Mouse (Mus musculus) gastrocnemius, postnatal 14 days (tissue): ENCODE results near the gene Zfp91. TPM values are rescaled to one million over a fixed set of nuclear protein-coding genes. Genes with fewer than 3 reads are reported as not detected.
"Not testable (repeated sequence)": the region's sequence is repeated elsewhere in the genome, so short reads cannot be mapped to it uniquely, and the experiment has no call there.

Experiments used
- DNase-seq: peaks from one replicate; pipeline ENCODE4 v3.0.0; 2021; ENCODE audit warnings: mixed read lengths
- intact Hi-C: fragments of 180-260 bp; cut with DNase I; formaldehyde crosslinking; loops from one replicate; pipeline ENCODE4 v1.15.1; 2025; ENCODE audit warnings: low total_unique reads
- total RNA-seq, 2 experiments: library from RNA; stranded (reverse); gene quantifications; 2 replicates each; pipeline ENCODE4 v1.2.3; 2021

Gene Zfp91
- total RNA-seq, 2 experiments from 2014 or later = 61.0 to 64.6 TPM

DNA sequence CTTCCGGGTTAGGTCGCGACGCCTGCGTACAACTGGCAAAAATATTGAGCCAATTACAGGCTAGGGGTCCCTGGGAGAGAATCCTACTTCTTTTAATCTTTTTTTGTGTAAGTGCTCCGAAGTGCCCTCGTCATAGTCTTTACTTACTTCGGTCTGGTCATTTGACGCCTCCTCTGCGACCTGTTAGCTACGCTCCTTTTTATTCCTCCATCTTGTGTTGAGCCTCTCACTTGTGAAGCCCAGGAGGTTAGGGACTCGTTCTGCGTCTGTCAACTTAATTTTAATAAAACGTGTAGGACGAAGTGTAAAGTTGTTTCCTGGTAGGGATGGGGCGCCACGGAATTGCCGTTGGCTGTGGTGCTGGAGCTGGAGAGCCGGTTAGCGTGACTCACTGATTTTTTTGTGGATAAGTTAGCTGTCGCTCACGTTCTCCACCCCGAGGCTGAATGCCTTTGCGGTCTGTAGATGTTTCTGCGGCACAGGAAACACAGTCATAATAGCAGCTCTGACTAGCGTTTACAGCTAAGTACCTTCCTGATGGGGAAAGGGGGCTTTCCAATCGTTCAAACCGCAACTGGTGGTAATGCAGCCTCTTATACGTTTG is 504 bp upstream of the Zfp91 start:
- intact Hi-C loops = no loop called here
- DNase-seq = peak; percentile 41

DNA sequence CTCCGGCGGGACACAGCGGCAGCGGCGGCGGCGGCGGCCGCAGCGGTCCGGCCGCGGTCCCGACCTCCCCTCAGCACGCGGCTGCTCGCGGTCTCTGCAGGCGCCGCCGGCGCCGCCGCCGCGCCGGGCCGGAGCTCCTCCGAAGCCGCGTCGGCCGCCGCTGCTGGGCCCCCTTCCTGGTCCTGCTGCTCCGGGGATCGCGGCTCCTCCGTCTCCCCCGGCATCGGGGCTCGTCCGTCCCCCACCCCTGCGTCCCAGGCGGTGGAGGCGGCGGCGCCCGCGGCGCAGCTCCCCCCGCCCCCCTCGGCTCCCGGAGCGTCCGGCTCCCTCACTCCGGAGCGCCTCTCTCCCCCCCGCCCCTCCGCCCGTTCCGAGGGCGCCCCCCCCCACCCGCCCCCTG is 816 bp downstream of the Zfp91 start:
- intact Hi-C loops = no loop called here

DNA sequence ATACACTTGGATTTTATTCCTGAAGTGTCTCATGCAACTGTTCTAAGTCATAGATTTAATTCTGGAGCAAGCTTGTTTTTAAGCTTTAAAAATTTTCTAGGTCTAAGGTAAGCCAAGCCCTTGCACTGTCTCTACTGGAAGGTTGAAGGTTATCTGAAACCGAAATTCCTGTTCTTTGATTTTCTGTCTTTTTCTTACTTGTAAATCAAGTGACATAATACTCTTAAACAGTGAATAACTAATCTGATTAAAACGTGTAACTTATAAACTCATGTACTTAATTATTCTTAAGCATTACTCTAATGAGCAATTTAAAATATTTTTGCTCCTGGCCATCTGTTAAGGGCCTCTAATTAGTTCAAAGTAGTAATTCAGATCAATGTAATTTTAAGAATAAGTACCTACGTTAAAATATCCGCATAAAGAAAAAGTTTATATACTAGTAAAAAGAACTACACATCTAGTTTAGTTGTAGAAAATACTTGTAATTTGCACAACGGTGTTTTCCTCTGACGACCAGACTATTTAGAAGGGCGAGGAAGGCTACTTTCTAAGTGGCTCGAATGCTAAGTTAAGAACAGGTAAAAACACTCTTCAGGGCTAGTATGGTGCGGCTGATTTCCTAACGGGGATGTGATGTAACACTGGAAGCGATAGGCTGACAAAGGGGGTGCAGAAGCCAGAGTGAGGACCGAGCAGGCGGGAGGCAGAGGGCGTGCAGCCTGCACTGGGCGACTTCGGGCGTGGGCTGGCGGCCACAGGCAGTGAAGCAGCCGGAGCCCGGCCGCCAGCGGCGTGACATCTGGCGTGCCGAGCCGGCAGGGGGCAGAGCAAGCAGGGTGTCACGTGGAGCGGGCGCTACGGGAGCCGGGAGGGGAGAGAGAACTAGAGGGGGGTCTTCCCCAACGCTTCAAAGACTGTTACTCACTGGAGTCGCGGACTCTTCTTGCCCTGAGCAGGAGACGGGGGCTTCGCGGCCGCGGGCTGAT is 1.6 kb downstream of the Zfp91 start:
- intact Hi-C loops = no loop called here
- peak; percentile 96 for DNase-seq

More for the DNA sequence above, 816 bp downstream of the Zfp91 start:
- DNase-seq = no peak

DNA sequence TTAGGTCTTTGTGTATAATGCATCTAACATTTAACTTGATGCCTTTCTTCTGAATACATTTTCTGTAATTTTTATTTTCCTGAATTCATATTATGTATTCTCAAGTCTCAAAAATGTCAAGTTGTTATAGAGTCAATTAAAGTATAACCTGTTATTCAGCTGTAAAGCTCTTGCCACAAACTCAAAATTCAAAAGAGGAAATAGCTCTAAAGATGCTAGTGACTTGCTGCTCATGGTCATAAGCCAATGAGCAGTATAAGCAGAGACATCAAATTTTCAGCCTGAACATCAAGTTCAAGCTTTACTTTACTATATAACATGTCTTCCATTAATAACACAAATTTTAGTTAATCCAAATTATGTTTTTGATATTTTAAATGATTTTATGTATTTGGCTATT is 3.6 kb downstream of the Zfp91 start:
- DNase-seq = no peak
- intact Hi-C loops = no loop called here

DNA sequence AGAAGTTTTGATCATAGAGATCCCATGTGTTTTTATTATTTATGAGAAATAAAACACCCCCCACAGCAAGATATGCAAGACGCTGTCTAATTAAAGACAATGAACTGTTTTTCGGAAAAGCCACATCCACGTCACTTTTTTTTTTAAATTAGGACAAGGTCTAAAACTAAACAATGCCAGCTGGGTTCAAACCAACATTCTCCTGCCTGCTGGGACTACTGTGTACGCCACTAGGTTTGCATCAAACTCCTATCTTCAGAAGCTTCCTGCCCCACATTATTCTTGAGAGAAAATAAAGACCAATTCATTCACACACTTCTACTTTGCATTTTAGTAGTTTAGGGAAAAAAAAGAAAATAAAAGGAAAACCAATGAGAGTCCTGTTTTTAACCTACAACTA is 8.2 kb downstream of the Zfp91 start:
- intact Hi-C loops = no loop called here
- DNase-seq = no peak

DNA sequence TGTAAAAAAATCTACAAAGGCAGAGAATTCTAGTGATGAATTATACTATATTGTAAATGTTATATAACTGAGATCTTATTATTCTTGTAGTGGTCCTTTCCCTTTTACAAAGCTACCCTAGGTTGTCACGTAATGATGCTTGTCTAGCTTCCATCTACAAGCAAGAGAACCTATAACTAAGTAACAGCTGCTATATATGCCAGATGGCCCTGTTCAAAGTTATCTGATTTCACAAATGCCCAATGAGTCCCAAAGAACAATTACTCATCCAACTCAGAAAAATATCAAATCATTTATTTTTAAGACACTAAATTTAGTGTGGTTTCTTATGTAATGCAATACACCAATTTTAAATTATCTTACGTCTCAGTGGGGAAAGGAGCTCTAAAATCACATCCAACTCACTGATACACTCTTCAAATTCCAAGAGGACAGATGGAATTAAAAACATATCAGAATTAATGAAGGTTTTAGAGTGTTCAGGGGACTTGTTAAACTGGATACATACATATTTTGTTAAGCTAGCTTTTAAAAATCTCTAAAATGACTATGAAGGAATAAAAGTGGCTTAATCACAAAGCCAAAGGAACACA is 9.0 kb downstream of the Zfp91 start:
- intact Hi-C loops = no loop called here
- DNase-seq = no peak

DNA sequence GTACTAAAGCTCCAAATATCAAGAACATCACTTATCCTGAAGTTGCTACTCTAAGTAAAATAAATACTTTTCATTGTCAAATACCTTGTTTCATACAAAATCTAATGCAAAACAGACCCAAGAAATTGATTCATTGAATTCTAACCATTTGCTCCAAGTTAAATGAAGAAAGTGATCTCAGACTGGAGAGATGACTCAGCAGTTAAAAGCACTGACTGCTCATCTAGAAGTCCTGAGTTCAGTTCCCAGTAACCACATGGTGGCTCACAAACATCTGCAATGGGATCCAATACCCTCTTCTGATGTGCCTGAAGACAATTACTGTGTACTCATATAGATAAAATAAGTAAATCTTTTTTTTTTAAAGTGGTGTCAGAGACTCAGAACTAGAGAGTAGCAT is 15.5 kb downstream of the Zfp91 start:
- no peak for DNase-seq
- intact Hi-C loops = no loop called here

DNA sequence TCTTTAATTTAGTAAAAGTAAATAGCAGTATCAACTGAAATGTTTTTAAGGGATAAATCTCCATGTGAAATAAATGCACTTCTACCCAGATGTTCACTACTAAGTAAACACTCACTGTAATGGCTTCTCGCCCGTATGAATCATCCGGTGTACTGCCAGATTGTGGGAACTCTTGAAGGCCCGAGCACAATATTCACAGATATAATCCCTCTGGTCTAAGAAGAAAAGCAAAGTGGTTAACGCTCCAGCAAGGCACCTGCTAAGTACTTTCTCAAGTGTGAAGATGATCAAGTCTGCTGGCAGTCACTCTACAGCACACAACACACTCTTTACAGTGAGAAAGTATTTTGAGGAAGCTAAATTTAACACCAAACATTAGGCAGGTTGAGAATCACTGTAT is 25.0 kb downstream of the Zfp91 start:
- peak; percentile 9 for DNase-seq
- intact Hi-C loops = no loop called here

DNA sequence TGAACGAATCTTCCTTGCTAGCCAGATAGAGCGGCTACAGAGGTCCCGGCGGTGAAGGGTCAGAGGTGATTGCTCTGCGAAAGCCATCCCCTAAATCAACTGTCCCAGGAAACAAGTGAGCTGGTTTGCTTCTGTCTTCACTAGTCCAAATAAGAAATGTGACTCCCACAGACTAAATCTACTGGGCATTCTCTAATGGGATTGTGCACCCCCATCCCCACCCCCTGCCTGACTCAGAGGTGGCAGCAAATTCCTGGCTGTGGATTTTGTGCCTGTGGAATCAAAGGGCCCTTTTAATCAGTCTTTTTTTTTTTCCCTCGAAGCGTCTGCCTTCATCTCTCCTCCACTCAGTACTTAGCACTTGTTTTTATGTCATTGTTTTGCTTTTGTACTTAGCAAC is 30.6 kb downstream of the Zfp91 start, which contains the start of gene Cntf:
TSS of gene Cntf (minus strand) at position 325 of the 400 bp plus-strand sequence.
- DNase-seq = no peak
- intact Hi-C loops = no loop called here

DNA sequence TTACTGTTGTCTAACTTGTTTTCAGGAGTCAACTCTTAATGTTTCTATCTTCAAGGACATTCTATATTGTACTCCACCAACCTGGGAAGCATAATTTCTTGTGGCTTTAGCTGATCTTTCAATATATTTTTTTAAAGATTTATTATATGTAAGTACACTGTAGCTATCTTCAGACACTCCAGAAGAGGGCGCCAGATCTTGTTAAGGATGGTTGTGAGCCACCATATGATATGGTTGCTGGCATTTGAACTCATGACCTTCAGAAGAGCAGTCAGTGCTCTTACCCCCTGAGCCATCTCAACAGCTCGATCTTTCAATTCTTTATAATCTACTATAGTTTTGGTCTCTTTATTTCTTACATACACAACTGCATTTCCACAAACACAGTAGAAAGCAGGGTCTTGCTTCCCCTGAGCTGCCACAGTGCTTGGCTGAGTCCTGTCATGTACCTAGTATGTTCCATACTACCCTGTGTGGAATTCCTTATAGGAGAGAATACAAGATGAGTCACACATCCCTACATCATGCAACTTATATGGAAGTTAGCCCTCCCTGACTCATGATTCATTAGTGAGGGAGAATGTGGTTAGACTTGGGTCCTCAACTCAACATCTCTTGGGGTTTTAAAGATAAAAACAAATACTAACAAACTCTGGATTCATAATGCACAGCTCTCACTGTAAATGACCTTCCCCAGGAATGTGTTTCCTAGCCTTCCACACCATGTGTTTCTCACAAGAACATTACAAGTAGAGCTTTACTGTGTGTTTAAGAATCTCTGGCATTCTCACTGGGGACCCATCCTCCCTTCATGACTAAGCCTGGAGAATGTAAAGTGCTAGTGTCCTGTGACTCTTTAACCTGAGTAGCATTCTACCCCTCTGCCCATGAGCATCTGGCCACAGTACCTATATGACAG is 33.5 kb downstream of the Zfp91 start:
- DNase-seq = no peak
- intact Hi-C loops = no loop called here

DNA sequence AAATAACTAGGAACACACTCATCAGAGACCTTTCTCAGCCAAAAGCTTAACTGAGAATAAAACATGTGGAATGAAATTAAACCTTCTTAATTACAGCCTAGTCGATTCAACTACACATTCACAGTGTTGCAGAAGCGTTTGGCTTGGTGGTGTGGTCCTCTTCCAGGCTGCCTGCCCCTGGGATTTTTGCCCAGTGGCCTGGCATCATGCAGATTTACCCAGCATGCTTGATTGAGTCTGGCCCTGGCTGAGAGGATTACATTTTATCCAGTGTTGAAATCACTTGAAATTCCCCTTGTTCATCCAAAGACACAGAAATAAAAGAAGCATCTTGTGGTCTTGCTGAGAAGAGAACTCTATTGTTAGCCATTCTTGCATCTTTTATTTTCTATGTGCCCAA is 36.3 kb downstream of the Zfp91 start:
- intact Hi-C loops = no loop called here
- DNase-seq = peak; percentile 60

DNA sequence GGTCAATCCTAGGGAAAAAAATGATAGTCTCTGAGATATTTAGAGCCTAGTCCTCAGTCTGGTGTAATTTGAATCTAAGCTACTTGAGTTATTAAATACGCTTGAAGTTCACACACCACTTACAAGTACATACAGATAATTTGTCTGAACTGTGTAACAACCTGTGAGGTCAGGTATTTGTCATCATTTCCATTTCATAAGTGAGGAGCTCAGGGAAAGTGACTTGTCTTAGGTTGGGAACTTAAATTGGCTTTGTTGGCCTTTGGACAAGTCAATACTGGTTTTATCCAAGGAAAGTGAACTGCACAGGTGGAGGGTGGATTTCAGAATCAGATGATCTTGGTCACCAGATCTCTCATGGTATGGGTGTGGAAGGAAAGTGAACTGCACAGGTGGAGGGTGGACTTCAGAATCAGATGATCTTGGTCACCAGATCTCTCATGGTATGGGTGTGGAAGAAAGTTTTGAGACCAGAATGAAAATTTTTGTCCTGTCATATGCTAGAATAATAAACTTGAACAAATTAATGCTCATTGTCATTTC is 36.9 kb downstream of the Zfp91 start:
- DNase-seq = no peak
- intact Hi-C loops = no loop called here

DNA sequence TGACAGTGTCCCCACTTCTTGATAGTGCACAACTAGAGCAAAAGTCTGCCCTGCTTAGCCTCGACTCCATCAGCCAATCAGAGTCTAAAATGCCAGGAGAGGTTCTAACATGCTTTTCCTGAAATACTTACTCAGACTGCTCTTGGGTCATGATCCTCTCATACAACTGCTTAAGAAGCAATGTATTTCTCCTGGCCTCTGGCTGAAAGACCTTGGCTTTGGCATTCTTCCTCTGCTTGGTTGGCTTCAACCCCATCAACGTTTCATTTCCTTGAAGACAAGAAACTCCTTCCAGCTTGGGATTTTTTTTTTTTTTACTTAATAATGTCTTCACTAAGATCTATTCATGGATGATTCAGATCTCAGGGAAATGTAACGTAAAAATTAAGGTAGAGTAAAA is 39.6 kb downstream of the Zfp91 start:
- DNase-seq = no peak
- intact Hi-C loops = no loop called here

DNA sequence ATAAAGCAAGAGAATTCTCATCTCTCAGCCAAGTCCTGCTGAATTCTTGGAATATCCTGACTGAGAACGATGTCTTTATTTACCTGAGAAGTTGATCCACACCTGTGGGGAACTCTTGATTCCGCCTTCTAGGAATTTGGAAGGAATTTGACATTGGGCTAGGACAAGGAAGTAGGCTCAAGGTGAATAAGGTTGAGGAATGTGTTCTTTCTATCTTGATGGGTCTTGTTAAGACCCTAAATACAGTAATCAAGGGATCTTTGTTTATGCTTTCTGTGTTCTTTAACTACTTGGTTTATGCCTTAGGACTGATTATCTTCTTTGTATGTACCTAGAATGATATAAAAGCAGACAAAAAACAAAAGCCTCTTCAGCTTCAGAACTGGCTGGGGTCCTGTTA is 64.0 kb downstream of the Zfp91 start:
- intact Hi-C loops = no loop called here
- DNase-seq = no peak

DNA sequence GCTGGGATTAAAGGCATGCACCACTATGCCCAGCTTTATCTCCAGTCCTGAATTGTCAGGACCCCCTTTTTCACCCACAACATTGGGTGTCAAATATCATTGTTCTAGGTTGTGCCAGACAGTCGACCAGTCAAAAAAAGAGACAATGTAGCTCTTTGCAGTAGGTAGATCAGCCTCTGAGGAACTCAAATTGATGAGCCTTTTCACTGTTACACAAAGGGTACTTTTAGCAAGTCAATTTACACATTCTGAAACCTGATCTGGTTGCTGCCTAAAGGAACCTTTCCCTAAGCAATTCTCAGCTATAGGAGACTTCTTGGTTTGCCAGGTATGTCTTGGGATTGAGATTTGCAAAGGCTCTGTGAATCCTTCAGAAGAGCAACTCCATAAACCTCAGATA is 64.9 kb downstream of the Zfp91 start:
- DNase-seq = no peak
- intact Hi-C loops = no loop called here

DNA sequence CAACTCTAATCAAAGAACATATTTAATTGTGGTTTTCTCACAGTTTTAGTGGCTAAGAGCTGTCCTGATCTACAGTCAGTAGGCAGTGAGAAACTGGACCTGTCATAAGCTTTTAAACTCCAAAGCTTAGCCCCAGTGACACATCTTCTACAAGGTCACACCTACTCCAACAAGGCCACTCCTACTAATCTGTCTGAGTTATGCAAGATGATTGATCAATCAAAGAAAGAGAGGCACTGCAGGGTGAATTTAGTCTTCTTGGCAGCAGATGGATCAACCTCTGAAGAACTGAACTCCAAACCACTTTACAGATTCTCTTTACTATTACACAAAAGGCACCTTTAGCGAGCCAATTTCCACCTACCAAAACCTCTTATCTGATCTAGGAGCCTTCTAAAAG is 70.1 kb downstream of the Zfp91 start:
- DNase-seq = no peak
- intact Hi-C loops = loop anchor here (5.0 to 10.0 kb wide), 2 partner anchors 79 to 96 kb away; no protein-coding TSS in a partner anchor

DNA sequence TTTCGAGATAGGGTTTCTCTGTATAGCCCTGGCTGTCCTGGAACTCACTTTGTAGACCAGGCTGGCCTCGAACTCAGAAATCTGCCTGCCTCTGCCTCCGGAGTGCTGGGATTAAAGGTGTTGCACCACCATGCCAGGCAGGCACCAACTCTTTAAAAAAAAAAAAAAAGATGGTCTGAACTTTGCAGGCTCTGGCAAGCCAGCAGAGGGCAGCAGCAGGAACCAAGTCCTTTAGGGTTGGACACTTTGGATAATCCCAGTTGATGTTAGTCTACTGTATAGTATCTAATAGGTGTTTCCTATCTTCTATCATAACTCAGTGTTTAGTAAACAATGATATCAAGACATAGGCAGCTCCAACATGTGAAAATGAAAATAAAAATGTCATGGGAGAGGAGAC is 73.6 kb downstream of the Zfp91 start:
- peak; percentile 49 for DNase-seq
- intact Hi-C loops = loop anchor here (10.0 kb wide), 1 partner anchor 82 kb away; no protein-coding TSS in a partner anchor

DNA sequence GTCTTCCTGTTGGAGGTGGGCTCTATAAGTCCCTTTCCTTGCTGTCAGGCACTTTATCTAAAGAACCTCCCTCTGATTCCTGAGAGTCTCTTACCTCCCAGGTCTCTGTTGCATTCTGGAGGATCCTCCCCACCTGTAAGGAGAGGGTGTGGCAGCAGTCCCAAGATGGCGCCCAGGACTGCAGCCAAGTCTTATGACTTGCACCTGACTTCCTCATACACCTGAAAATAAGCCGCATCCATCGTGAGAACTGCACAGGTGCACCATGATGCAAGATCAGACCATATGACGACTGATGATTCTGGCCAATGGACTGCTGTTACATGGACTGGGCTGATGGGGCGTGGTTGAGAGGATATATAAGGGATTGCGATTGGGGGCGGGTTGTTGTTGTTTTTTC is 74.3 kb downstream of the Zfp91 start:
- intact Hi-C loops = loop anchor here (10.0 kb wide), 1 partner anchor 83 kb away; no protein-coding TSS in a partner anchor
- not testable (repeated sequence) for DNase-seq

DNA sequence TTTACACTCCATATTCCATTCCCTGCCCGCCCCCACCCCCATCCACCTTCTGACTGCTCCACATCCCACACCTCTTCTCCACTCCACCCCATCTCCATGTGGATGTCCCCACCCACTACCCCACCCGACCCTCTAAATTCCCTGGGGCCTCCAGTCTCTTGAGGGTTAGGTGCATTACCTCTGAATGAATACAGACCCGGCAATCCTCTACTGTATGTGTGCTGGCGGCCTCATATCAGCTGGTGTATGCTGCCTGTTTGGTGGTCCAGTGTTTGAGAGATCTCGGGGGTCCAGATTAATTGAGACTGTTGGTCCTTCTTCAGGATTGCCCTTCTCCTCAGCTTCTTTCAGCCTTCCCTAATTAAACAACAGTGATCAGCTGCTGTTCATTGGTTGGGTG is 75.0 kb downstream of the Zfp91 start:
- not testable (repeated sequence) for DNase-seq
- intact Hi-C loops = loop anchor here (10.0 kb wide), 1 partner anchor 84 kb away; no protein-coding TSS in a partner anchor
